Mouse (Mus musculus) heart, embryonic 11.5 days (tissue): ENCODE measurements at regions not wholly inside any gene's neighbourhood (a gene's known extent, or its start where the extent isn't known, plus 50 kb on each side); places are given as distances from the start of the nearest gene placed in this dataset.
A peak's percentile ranks its signal among the peaks of the same experiment; 100 is the strongest.

Experiments used
- ATAC-seq: fragments of 200-750 bp; cut with Nextera tagmentation; replicated peaks from 2 replicates; pipeline ENCODE4 v1.8.0; 2017; ENCODE audit warnings: moderate library complexity; ENCODE audit not compliant: insufficient number of reproducible peaks, low FRiP score, low TSS enrichment
- H3K27ac ChIP-seq: fragments of 300-500 bp; sonication (generic); 2 replicates; pipeline ENCODE4 v1.5.1; 2014; ENCODE audit warnings: mild to moderate bottlenecking, low read depth, low read length
- H3K27me3 ChIP-seq: fragments of 300-500 bp; sonication (generic); 2 replicates; pipeline ENCODE4 v1.6.1; 2014; ENCODE audit warnings: mild to moderate bottlenecking, low read length, mixed read lengths; ENCODE audit not compliant: control insufficient read depth, insufficient read depth
- H3K36me3 ChIP-seq: fragments of 300-500 bp; sonication (generic); 2 replicates; pipeline ENCODE4 v1.6.1; 2014; ENCODE audit warnings: mild to moderate bottlenecking, low read length, moderate library complexity, mixed read lengths; ENCODE audit not compliant: control insufficient read depth, insufficient read depth
- H3K4me1 ChIP-seq: fragments of 300-500 bp; sonication (generic); 2 replicates; pipeline ENCODE4 v1.6.1; 2014; ENCODE audit warnings: low read length; ENCODE audit not compliant: control insufficient read depth, insufficient read depth
- H3K4me2 ChIP-seq: fragments of 300-500 bp; sonication (generic); 2 replicates; pipeline ENCODE4 v1.6.1; 2014; ENCODE audit warnings: mild to moderate bottlenecking, moderate library complexity
- H3K4me3 ChIP-seq: fragments of 300-500 bp; sonication (generic); 2 replicates; pipeline ENCODE4 v1.5.1; 2014; ENCODE audit warnings: low read depth, low read length
- H3K9ac ChIP-seq: fragments of 300-500 bp; sonication (generic); 2 replicates; pipeline ENCODE4 v1.6.1; 2014; ENCODE audit warnings: mild to moderate bottlenecking, low read depth, low read length, moderate library complexity
- H3K9me3 ChIP-seq: fragments of 300-500 bp; sonication (generic); replicated peaks from 2 replicates; pipeline ENCODE4 v1.6.1; 2016; ENCODE audit warnings: low read length; ENCODE audit not compliant: control insufficient read depth
- WGBS: fragments of 180-500 bp; shearing (Covaris S2); extraction: QIAGEN DNeasy Blood & Tissue Kit; methylation state at CpG from one replicate; pipeline ENCODE4 v1.1.7; 2014; ENCODE audit not compliant: insufficient replicate concordance; 5-methylcytosine and 5-hydroxymethylcytosine counted together

GRCm38 (mm10) chr15:6056887-6057626 lies 242.5 kb upstream of the Dab2 start:
- WGBS = 60% methylated on average over 11 of the region's 11 CpGs
- Histone ChIP-seq H3K4me1 (no peaks in the 10 kb centered on the region), H3K27me3 (no peaks in the 10 kb centered on the region), H3K4me3 (no peak overlapping the region), H3K4me2 (no peak overlapping the region), H3K36me3 (no peaks in the 10 kb centered on the region), H3K27ac (no peak overlapping the region), H3K9ac (no peak overlapping the region), H3K9me3 (no peaks in the 10 kb centered on the region)
- no peak for ATAC-seq

- no peak overlapping the region; the same call in 1 of the 2 replicates for H3K4me2 ChIP-seq
- no peaks in the 10 kb centered on the region for H3K36me3 ChIP-seq
- H3K27me3 ChIP-seq = no peaks in the 10 kb centered on the region
- peak overlapping the region; percentile 50; the same call in 1 of the 2 replicates for H3K27ac ChIP-seq
- H3K4me1 ChIP-seq = no peaks in the 10 kb centered on the region
- H3K9ac ChIP-seq = no peak overlapping the region
- WGBS = 68% methylated on average over 2 of the region's 2 CpGs
- no peaks in the 10 kb centered on the region for H3K9me3 ChIP-seq
- no peak for ATAC-seq
- H3K4me3 ChIP-seq = no peak overlapping the region
These were observed 240.2 kb upstream of the Dab2 start for GRCm38 (mm10) chr15:6059361-6059760.

DNA sequence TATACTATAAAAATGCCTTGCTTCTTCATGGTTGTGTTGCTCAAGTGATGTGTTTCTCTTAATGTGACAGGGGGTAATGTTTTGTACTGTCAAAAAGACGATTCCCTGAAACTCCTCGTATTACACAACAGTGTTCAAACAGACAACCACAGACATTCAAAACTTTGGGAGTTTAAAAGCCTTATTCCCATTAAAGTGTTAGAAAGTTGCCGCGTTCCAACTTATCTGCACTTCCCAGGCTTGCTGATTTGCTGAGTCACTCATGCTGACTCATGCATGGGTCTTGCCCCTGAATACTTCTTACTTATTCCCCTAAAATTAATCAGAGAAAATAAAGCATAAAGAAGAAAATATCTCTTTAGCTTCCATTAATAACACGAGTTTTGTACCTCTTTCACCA lies 239.8 kb upstream of the Dab2 start:
- 64% methylated on average over 5 of the region's 5 CpGs for WGBS
- Histone ChIP-seq H3K4me2 (no peak overlapping the region; the same call in 1 of the 2 replicates), H3K36me3 (no peaks in the 10 kb centered on the region), H3K4me3 (no peak overlapping the region), H3K9me3 (no peaks in the 10 kb centered on the region), H3K9ac (no peak overlapping the region), H3K27ac (peak overlapping the region; percentile 50; the same call in 1 of the 2 replicates), H3K27me3 (no peaks in the 10 kb centered on the region), H3K4me1 (no peaks in the 10 kb centered on the region)
- peak; percentile 90 for ATAC-seq

- ATAC-seq = no peak
- Histone ChIP-seq H3K27me3 (no peaks in the 10 kb centered on the region), H3K36me3 (no peaks in the 10 kb centered on the region), H3K4me2 (no peak overlapping the region), H3K9me3 (no peaks in the 10 kb centered on the region), H3K4me3 (no peak overlapping the region), H3K4me1 (no peaks in the 10 kb centered on the region), H3K9ac (no peak overlapping the region), H3K27ac (no peak overlapping the region)
- WGBS = 84% methylated on average over 1 of the region's 1 CpGs
These were observed 238.9 kb upstream of the Dab2 start for GRCm38 (mm10) chr15:6060649-6061048.

DNA sequence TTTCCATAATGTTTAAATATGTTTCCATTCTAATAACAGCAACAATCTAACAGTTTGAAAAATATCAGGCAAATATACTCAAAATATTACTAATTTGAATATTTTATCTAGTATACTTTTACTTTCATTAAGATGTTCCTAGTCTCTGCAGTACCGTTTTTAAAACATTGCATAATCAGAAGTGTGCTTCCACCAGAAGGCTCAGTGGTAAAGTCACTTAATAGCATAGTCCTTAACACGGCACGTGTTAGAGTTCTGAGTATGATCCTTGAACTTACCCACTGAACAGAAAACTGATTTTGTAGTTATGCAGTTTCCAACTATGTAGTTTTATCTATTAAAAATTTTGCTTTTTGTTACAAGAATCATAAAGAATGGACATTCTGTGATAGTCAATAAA lies 234.5 kb upstream of the Dab2 start:
- Histone ChIP-seq H3K27me3 (no peaks in the 10 kb centered on the region), H3K9ac (no peak overlapping the region), H3K27ac (no peak overlapping the region), H3K4me1 (no peaks in the 10 kb centered on the region), H3K9me3 (no peaks in the 10 kb centered on the region), H3K4me2 (no peak overlapping the region), H3K36me3 (no peaks in the 10 kb centered on the region), H3K4me3 (no peak overlapping the region)
- 82% methylated on average over 3 of the region's 3 CpGs for WGBS
- no peak for ATAC-seq

DNA sequence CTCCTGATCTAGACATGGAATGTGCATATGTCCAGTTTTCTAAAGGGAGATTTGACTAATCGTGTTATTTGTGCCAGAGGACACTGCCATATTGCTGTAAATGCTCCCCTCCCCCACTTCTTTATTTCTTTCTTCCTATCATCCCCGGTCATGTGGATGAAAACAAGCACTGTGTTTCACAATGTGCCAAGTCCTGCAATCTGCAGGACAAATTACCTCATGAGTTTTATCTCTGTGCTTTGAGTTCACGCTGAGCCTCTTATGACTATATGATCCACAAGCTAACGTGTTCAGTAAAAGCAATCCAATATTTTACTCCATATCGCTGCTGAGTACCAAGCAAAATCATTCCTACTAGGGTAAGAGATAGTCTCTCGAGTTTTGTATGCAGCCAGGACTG lies 232.2 kb upstream of the Dab2 start:
- H3K27ac ChIP-seq = no peak overlapping the region
- H3K36me3 ChIP-seq = no peaks in the 10 kb centered on the region
- H3K4me1 ChIP-seq = no peaks in the 10 kb centered on the region
- no peaks in the 10 kb centered on the region for H3K9me3 ChIP-seq
- no peak overlapping the region for H3K9ac ChIP-seq
- no peak overlapping the region for H3K4me3 ChIP-seq
- H3K4me2 ChIP-seq = no peak overlapping the region
- H3K27me3 ChIP-seq = no peaks in the 10 kb centered on the region
- WGBS = 71% methylated on average over 6 of the region's 6 CpGs
- no peak for ATAC-seq

GRCm38 (mm10) chr15:6068371-6068770 lies 231.2 kb upstream of the Dab2 start:
- ATAC-seq = no peak
- 92% methylated on average over 8 of the region's 8 CpGs for WGBS

GRCm38 (mm10) chr15:6071873-6072272 lies 227.7 kb upstream of the Dab2 start:
- no peak overlapping the region for H3K4me2 ChIP-seq
- no peak for ATAC-seq
- H3K4me3 ChIP-seq = no peak overlapping the region

More at GRCm38 (mm10) chr15:6068371-6068770, 231.2 kb upstream of the Dab2 start:
- Histone ChIP-seq H3K27ac (no peak overlapping the region), H3K4me3 (no peak overlapping the region), H3K36me3 (no peaks in the 10 kb centered on the region), H3K4me2 (no peak overlapping the region), H3K27me3 (no peaks in the 10 kb centered on the region), H3K9me3 (no peaks in the 10 kb centered on the region), H3K4me1 (no peaks in the 10 kb centered on the region), H3K9ac (no peak overlapping the region)

GRCm38 (mm10) chr15:6072920-6073319 lies 226.7 kb upstream of the Dab2 start:
- WGBS = 74% methylated on average over 3 of the region's 3 CpGs
- Histone ChIP-seq H3K27ac (no peak overlapping the region), H3K36me3 (no peaks in the 10 kb centered on the region), H3K27me3 (no peaks in the 10 kb centered on the region), H3K4me3 (no peak overlapping the region), H3K9me3 (no peaks in the 10 kb centered on the region), H3K4me2 (no peak overlapping the region), H3K9ac (no peak overlapping the region), H3K4me1 (no peaks in the 10 kb centered on the region)
- ATAC-seq = no peak

More at GRCm38 (mm10) chr15:6071873-6072272, 227.7 kb upstream of the Dab2 start:
- no peak overlapping the region for H3K27ac ChIP-seq
- no peaks in the 10 kb centered on the region for H3K4me1 ChIP-seq
- H3K9ac ChIP-seq = no peak overlapping the region
- no peaks in the 10 kb centered on the region for H3K36me3 ChIP-seq
- H3K9me3 ChIP-seq = no peaks in the 10 kb centered on the region
- H3K27me3 ChIP-seq = no peaks in the 10 kb centered on the region
